Mouse (Mus musculus) Patski (cell line): ENCODE measurements around the gene Olfr323. TPM values are rescaled to one million over a fixed set of nuclear protein-coding genes. Genes with fewer than 3 reads are reported as not detected.

Experiments
- ATAC-seq: fragments of 100-300 bp; one replicate; pipeline ENCODE4 v1.8.0; 2021
- CTCF ChIA-PET: fragments of 350-600 bp; sonication (Branson Sonifier 250); formaldehyde crosslinking; loops from one replicate; lab custom pipeline; 2022; ENCODE audit warnings: inconsistent platforms; lab: Charles Lee
- POLR2A ChIA-PET: fragments of 350-600 bp; sonication (Branson Sonifier 250); formaldehyde crosslinking; loops from one replicate; lab custom pipeline; 2022; ENCODE audit warnings: antibody characterized with exemption, inconsistent platforms; lab: Charles Lee
- DNase-seq: peaks from one replicate; pipeline ENCODE4 v3.0.0-alpha.2; 2011; ENCODE audit warnings: low read depth, low spot score
- H3K27me3 ChIP-seq: fragments of 371-371 bp; one replicate; pipeline ENCODE4 v1.5.1; 2021
- CTCF ChIP-seq: fragments of 100-300 bp; IDR thresholded peaks from one replicate; pipeline ENCODE4 v1.5.1; 2021
- in situ Hi-C: fragments of 300-500 bp; cut with MboI; formaldehyde crosslinking; loops from 3 replicates; pipeline ENCODE4 v1.11.1; 2018; ENCODE audit warnings: low pct_unique_long_range_greater_than_20kb, mixed read lengths
- polyA plus RNA-seq: library from polyadenylated mRNA; unstranded; gene quantifications from one replicate; pipeline ENCODE4 v1.2.3, GENCODE M21; 2021

Gene Olfr323
- polyA plus RNA-seq: not detected

DNA sequence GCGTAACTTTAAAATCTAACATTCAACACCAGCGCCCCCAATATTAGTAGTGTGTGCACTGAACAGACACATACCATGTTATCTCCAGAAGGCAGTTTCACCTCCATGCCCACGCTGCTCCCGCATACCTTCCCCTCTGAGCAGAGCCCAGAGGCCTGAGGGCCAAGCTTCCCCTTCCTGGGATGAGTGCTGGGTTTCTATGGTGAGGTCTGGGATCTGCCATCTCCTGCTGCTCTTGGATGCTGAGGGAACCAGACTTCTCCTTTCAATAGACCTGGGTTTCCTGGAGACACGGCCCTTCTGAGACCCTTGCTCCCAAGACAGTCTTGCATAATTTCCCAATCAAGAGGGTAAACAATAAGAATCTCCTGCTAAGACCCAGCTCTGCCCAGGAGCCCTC is at the start of gene Olfr323:
Gene Olfr323, minus strand, starts transcription at position 101 of the 400 bp plus-strand sequence.
- no peak for TF ChIP-seq CTCF
- ChIA-PET POLR2A (no interaction called here), CTCF (no interaction called here)
- peaks cover 3% of the 10 kb centered on the region for H3K27me3 ChIP-seq
- no peak for ATAC-seq
- in situ Hi-C loops: loop anchor here (5.0 to 25.0 kb wide), 2 partner anchors 228 to 668 kb away; no protein-coding TSS in a partner anchor
- no peak for DNase-seq

- peak; percentile 28 for TF ChIP-seq CTCF
- CTCF ChIA-PET: interaction anchor here (0.9 kb wide), 1 partner anchor 269 kb away, joined by 3 read pairs; no protein-coding TSS in a partner anchor
- in situ Hi-C loops: no loop called here
- POLR2A ChIA-PET: no interaction called here
- H3K27me3 ChIP-seq: peaks cover 7% of the 10 kb centered on the region
- ATAC-seq (no peak), DNase-seq (no peak)
Observed at GRCm38 (mm10) chr11:58671825-58672224, 41.5 kb upstream of the Olfr323 start.

GRCm38 (mm10) chr11:58669252-58669651 is 39.0 kb upstream of the Olfr323 start:
- H3K27me3 ChIP-seq: peaks cover 7% of the 10 kb centered on the region
- POLR2A ChIA-PET: no interaction called here
- TF ChIP-seq CTCF: peak; percentile 43
- ATAC-seq (no peak), DNase-seq (no peak)
- in situ Hi-C loops: loop anchor here (10.0 kb wide), 1 partner anchor 66 kb away; the partner anchor contains the start of gene Olfr317
- CTCF ChIA-PET: no interaction called here

DNA sequence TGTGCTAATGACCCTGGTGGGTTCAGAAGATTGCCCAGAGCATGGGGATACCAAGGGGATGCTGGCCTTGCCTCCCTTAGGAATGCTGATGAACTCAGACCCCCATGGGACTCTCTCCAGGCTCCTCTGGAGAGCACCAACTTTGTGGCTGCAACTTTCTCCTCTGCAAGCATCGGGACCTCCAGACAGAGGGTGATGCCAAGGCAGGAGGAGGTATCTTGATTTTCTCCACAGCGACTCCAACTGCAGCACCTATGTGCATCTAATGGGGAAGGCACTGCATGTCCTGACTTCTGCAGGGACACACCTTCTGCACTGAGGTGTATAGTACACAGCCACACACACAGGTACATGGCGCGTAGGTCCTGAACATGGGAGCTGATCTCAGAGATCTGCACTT is 28.3 kb upstream of the Olfr323 start, which contains the start of gene Olfr322:
Gene Olfr322, plus strand, starts transcription at position 187 of the 400 bp plus-strand sequence.
- no peak for TF ChIP-seq CTCF
- POLR2A ChIA-PET: no interaction called here
- DNase-seq (no peak), ATAC-seq (no peak)
- CTCF ChIA-PET: no interaction called here
- H3K27me3 ChIP-seq: peaks cover 7% of the 10 kb centered on the region
- in situ Hi-C loops: no loop called here

GRCm38 (mm10) chr11:58655151-58655550 is 24.9 kb upstream of the Olfr323 start:
- H3K27me3 ChIP-seq: no peaks in the 10 kb centered on the region
- ChIA-PET CTCF (no interaction called here), POLR2A (no interaction called here)
- DNase-seq (no peak), ATAC-seq (no peak)
- in situ Hi-C loops: no loop called here
- no peak for TF ChIP-seq CTCF

- peak; percentile 54 for TF ChIP-seq CTCF
- ChIA-PET POLR2A (no interaction called here), CTCF (no interaction called here)
- in situ Hi-C loops: loop anchor here (25.0 kb wide), 1 partner anchor 681 kb away; no protein-coding TSS in a partner anchor
- DNase-seq (no peak), ATAC-seq (no peak)
- peaks cover 6% of the 10 kb centered on the region for H3K27me3 ChIP-seq
Observed at GRCm38 (mm10) chr11:58643350-58643749, 13.0 kb upstream of the Olfr323 start.

DNA sequence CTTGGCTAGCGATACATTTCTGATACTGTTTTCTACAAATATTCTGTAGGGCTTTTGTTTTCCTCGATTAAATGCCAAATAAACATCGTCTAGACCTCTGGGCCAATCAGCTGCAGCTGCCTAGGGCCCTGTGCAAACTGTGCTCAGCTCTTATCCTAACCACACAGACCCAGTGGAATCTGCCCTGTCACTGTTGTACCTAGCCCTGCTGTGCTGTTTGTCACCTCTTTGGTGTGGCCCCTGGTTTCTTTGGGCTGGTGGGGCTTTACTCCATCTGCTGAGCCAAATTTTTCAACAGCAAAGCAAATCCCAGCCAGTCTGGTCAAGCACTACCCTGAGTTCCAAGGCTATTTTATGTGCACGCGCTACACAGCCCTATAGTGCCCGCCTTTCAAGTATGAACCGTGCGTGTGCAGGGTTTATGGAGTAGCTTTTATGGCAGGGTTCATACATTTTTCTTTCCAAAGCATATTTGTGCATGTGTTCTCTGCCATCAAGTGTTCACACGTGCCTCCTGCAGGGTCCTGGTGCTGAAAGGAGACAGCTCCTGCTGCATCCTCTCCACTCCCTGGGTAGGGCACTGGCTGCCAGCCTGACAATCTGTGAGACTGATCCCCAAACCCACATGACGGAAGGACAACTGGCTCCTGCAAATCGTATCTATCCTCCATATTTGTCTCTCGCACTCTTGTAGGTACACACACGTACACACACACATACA is 11.5 kb upstream of the Olfr323 start:
- DNase-seq (no peak), ATAC-seq (no peak)
- H3K27me3 ChIP-seq: peaks cover 6% of the 10 kb centered on the region
- in situ Hi-C loops: loop anchor here (25.0 kb wide), 1 partner anchor 679 kb away; no protein-coding TSS in a partner anchor
- TF ChIP-seq CTCF: no peak
- ChIA-PET POLR2A (interaction anchor here (0.6 kb wide), 1 partner anchor 78 kb away, joined by 4 read pairs; no protein-coding TSS in a partner anchor), CTCF (no interaction called here)

GRCm38 (mm10) chr11:58641057-58641456 is 10.8 kb upstream of the Olfr323 start:
- TF ChIP-seq CTCF: no peak
- ChIA-PET CTCF (no interaction called here), POLR2A (no interaction called here)
- peaks cover 6% of the 10 kb centered on the region for H3K27me3 ChIP-seq
- no peak for ATAC-seq
- DNase-seq: no peak
- in situ Hi-C loops: loop anchor here (25.0 kb wide), 1 partner anchor 679 kb away; no protein-coding TSS in a partner anchor

- in situ Hi-C loops: loop anchor here (25.0 kb wide), 1 partner anchor 678 kb away; no protein-coding TSS in a partner anchor
- ATAC-seq (no peak), DNase-seq (no peak)
- CTCF ChIA-PET: no interaction called here
- POLR2A ChIA-PET: no interaction called here
- no peak for TF ChIP-seq CTCF
- peaks cover under 1% of the 10 kb centered on the region for H3K27me3 ChIP-seq
Observed at GRCm38 (mm10) chr11:58640272-58640867, 10.1 kb upstream of the Olfr323 start, which contains the start of gene Trim58. Gene Trim58, plus strand, starts transcription at chr11:58640465.

DNA sequence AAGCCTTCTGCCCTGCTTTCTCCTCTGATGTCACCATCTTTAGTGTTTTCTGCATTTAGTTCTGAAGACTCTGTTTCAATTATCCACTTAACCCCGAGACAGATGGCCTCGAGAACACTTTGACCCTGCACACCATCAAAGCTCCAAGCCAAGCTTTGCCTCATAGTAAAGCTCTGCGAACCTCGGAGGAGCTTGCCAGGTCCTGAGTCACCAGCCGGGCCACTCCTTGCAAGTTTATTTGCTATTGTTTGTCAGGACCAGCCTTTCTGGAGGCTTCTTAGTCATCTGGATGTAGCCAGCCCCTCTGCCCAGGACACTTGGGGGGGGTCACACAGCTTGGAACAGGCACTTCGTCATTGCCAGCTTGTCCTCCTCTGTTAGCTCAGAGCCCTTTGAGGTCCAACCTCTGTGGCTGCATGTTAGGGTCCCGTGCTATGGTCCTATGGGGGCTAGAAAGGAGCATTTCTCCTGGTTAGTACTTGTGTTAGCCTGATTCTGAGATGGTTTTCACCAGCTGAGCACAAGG is 7.9 kb upstream of the Olfr323 start:
- no peak for ATAC-seq
- in situ Hi-C loops: loop anchor here (25.0 kb wide), 1 partner anchor 676 kb away; no protein-coding TSS in a partner anchor
- DNase-seq: no peak
- TF ChIP-seq CTCF: no peak
- ChIA-PET POLR2A (no interaction called here), CTCF (interaction anchor here (1.0 to 1.4 kb wide), 3 partner anchors 15 to 337 kb away, joined by 3 to 4 read pairs (median 3); no protein-coding TSS in a partner anchor)
- no peaks in the 10 kb centered on the region for H3K27me3 ChIP-seq
